Mouse (Mus musculus) gastrocnemius, postnatal 25 days (tissue): ENCODE measurements around the gene Nbea. TPM values are rescaled to one million over a fixed set of nuclear protein-coding genes. Genes with fewer than 3 reads are reported as not detected.

ENCODE experiments used
- DNase-seq: peaks from one replicate; pipeline ENCODE4 v3.0.0; 2022
- total RNA-seq, 2 experiments: library from RNA; stranded (reverse); gene quantifications; 1 replicate in 1 of 2; 2 replicates in 1 of 2; pipeline ENCODE4 v1.2.3; 2021

Gene Nbea
- total RNA-seq, 2 experiments from 2014 or later: 3.8 to 4.9 TPM

- peak; percentile 67 for DNase-seq
These were observed 400.1 kb downstream of the Nbea start for GRCm38 (mm10) chr3:55783171-55784081.

DNA sequence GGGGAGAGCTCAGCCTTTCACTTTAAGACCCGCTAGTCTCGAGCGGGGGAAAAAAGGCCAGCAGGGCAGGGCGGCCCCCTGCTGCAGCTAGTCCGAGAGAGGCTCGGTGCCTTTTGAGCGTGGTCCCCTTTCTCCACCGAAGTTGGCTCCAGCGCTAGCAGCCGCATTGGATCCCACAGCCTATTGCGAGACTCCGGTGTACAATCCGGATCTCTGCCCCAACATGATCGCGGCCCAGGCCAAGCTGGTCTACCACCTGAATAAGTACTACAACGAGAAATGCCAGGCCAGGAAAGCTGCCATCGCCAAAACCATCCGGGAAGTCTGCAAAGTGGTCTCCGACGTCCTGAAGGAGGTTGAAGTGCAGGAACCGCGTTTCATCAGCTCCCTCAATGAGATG is 400.7 kb downstream of the Nbea start:
- peak; percentile 46 for DNase-seq

DNA sequence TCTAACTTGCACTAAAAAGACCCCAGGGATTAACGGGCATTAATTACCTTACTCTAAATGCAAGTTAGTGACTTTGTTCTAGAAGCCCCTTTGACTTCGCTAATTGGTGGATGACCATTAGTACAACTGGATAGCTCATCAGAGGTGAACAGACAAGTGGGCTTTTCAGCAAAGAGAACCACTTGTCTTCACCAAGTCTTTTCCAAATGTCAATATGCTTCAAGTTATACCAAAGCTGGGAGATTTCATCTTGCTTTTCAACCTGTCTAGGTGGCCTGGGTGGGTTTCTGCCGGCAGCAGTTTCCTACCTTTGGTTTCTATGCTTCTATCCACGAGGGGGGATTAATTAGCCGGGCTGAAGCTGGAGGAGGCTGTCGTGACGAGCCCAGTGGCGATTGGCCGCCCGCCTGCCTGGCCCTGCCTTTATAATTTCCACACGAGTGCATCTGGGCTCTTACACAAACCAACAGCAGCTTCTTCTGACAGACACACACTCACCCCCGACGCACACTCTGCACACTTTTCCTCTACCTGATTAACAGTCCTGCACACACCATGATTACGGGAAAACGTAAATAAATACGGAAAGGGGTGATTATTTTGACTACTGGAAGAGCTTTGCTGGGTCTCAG is 401.3 kb downstream of the Nbea start, which contains the start of gene Mab21l1:
Gene Mab21l1 (plus strand): TSS at position 455 of the 632 bp plus-strand sequence.
- DNase-seq: peak; percentile 79

- no peak for DNase-seq
These were observed 402.0 kb downstream of the Nbea start for GRCm38 (mm10) chr3:55781429-55782055.

DNA sequence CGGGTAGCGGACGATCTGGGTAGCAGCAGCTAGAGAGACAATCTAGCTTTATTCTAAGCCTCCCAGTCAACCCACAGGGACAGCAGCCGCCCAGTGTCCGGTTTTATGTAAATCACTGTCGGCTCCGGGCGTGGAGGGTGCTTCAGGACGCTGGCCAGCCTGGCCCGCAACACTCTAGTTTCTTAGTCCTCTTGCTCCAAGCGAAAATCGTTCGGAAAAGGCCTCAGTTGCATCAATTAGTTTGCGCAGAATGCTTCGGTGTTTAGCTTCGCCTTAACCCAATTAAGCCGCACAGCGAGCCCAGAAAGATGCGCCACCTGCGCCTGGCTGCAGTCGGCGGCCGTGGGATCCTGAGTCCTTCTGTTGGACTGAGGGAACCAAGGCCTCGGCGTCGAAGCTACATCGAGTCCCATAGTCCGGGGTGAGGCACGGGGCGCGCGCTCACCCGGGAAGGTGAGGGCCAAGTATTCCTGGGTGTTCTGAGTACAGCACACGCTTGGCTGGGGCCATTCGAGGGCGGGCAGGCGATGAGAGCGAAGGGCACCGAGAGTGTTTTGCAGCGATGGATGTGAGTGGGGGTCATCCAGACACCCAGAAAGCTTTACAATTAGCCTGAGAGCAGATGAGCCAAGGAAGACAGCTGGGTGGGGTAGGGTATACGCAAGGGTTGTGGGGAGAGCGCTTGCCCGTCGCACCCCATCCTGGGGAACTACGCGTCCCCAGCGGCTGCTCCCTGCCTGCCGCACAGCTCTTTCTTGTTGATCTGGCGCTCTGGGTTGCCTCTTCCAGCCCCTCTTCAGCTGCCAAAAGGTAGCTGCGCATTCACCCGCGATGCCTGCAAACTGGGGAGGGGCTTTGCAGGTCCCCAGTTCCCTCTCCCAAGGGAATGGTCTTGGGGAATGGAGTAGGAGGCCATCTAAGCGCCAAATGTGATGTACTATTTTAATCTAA is 403.1 kb downstream of the Nbea start:
- peak; percentile 32 for DNase-seq

GRCm38 (mm10) chr3:55778764-55779730 is 404.5 kb downstream of the Nbea start:
- no peak for DNase-seq

- no peak for DNase-seq
These were observed 406.0 kb downstream of the Nbea start for GRCm38 (mm10) chr3:55777501-55777900.

GRCm38 (mm10) chr3:55775753-55776152 is 407.7 kb downstream of the Nbea start:
- DNase-seq: no peak

GRCm38 (mm10) chr3:55775245-55775644 is 408.3 kb downstream of the Nbea start:
- DNase-seq: no peak

DNA sequence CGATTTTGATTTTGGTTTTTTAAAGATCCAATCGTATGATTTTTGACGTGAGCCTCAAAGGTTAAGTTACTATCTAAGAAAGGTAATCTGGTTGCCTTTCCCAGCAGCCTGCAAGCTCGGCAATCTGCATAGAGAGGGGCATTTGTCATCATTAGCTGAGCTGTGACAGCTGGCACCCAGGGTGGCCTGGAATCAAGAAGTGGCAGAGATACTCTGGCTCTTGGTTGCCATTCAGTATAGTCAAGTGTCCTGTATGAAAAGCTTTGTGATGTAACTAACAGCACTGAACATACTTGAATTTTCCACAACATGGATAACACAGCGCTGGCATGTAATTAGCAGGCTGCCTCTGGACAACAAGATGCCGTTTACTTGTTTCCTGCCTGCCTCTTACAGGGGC is 409.3 kb downstream of the Nbea start:
- DNase-seq: peak; percentile 28

- DNase-seq: no peak
These were observed 414.2 kb downstream of the Nbea start for GRCm38 (mm10) chr3:55769308-55769707.

DNA sequence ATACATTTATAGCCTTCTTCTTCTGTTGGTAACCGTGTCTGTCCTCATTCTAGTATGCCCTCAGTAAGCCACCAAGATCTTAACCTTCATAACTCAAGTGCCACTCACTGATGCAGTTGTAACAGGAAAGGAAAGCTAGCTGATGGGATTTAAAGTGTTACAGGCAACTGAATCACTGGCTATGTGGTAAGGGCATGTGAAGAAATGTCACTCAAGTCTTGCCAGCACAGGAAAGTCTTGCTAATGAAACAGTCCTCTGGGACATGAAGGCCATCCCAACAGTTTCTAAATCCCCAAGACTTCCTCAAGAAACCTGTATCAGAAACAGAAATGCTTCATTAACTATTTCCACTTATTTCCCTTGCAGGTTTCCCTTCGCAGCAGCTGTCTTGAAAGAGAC is 414.8 kb downstream of the Nbea start:
- no peak for DNase-seq

DNA sequence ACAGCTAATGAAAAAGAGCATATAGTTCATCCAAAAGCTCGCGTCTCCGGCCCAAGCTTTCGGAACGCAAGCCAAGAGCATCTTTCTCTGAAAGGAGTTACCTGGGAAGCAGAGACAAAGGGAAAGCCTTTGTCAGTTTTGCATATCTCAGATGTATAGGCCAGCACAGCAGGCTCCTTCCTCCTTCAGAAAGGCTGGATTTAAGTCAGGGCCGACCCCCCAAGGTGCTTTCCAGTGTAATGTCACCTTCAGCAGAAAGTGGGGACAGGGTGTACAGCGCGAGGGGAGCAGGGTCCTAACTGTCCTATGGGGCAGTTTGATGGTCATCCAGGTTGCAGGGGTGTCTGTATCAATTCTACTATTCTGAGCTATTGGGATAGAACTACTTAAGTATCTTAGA is 419.9 kb downstream of the Nbea start:
- DNase-seq: no peak

DNA sequence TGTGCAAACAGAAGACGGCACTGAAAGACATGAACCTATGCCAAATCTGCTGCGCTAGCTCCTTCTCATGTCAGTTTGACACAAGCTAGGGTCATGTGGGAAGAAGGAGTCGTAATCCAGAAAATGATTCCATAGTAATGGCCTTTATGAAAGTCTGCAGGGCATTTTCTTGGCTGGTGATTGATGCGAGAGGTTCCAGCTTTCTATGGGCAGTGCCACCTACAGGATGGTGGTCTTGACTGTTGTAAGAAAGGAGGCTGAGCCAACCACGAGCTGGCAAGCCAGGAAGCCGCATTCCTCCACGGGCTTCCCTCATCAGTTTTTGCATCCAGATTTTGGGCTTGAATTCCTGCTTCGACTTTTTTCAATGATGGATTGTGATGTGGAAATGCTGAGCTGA is 425.2 kb downstream of the Nbea start:
- DNase-seq: no peak

- no peak for DNase-seq
These were observed 426.8 kb downstream of the Nbea start for GRCm38 (mm10) chr3:55756602-55757190.

DNA sequence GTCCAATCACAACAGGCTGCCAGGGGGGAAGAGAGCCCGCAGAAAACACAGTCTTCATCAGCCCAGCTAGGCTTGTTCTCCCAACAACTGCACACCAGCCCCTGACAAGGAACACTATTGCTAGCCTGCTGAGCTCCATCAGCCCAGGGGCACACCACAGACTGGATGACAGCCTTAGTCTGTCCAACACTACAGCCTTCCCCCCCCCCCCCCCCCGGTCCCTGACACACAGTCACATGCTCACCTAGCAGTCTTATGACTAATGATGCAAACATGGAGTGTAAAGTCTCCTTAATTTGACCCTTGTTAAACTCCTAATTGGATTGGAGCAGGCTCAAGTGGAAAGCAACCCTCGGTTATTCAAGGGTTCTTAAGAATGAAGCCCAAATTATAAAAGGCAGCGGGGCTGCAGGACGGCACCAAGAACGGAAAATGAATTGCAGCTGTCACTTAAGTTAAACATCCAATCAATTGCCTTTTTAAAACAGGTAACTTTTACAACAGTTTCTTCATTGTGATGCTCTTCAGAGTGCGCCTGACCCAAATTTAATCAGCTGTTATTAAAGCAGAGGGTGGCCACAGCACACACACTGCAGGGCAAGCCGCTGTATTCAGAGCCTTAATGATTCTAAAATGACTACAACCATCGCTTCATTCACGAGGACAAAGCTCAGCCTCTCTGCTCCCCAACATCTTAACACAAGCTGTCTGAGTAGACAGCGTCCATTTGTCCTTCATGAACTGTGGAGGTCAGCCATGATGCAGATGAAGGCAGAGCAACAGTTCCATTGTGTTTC is 427.5 kb downstream of the Nbea start:
- DNase-seq: no peak

DNA sequence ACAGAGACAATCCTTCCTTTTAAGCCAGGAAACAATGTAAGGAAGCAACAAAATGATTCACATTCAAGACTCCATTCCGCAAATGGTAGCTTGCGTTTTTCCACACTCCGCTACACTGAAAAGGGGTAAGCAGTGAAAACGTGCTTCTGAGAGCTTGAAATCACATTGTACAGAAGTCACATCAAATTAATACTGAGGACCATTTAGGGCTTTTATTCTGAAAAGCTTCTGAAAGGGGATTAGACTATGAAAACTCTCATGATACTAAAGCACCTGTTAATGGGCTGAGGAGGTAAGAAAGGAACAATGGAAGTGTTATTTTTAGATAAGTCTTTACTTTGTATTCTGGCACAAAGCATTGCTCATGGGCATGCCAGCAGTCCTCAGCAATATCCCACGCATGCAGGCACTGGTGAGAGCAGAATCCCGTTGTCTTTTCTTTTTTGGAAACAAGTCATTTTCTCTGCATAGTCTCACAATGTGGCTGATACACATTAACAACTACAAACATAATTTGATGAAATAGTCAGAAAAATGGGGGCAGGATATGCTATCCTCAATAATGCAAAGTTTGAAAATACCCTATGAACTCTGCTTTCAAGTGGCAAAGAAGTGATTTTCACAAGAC is 428.4 kb downstream of the Nbea start:
- no peak for DNase-seq

- no peak for DNase-seq
These were observed 429.6 kb downstream of the Nbea start for GRCm38 (mm10) chr3:55753872-55754271.

- no peak for DNase-seq
These were observed 430.9 kb downstream of the Nbea start for GRCm38 (mm10) chr3:55752558-55752957.
